Mouse (Mus musculus) MEL (cell line): ENCODE data around the gene Dhcr7. TPM values are rescaled to one million over a fixed set of nuclear protein-coding genes. Genes with fewer than 3 reads are reported as not detected.

ENCODE experiments used
- DNase-seq: peaks from one replicate; pipeline ENCODE4 v3.0.0; 2011; ENCODE audit warnings: low read depth, low spot score
- H3K27ac ChIP-seq: 2 replicates; pipeline ENCODE4 v1.5.1; 2012; ENCODE audit warnings: low read depth, mild to moderate bottlenecking, control low read depth, low read length, moderate library complexity; ENCODE audit not compliant: control insufficient read depth
- H3K27me3 ChIP-seq, 2 experiments: fragments of 150-350 bp in 1 of 2; sonication (generic) in 1 of 2; 2 replicates each; pipeline ENCODE4 v1.6.1; 2012; ENCODE audit warnings: low read length in 2 of 2, mild to moderate bottlenecking in 2 of 2, improper control_type of control experiment in 1 of 2, moderate library complexity in 1 of 2; ENCODE audit not compliant: insufficient read depth in 2 of 2, control insufficient read depth in 1 of 2
- H3K36me3 ChIP-seq, 2 experiments: 2 replicates each; pipeline ENCODE4 v1.6.1; 2012 to 2014; ENCODE audit warnings: low read length in 2 of 2, improper control_type of control experiment in 1 of 2, inconsistent platforms in 1 of 2, mild to moderate bottlenecking in 1 of 2; ENCODE audit not compliant: insufficient read depth in 2 of 2, control insufficient read depth in 1 of 2
- H3K4me1 ChIP-seq, 2 experiments: fragments of 150-350 bp in 1 of 2; sonication (generic) in 1 of 2; 2 replicates each; pipeline ENCODE4 v1.6.1; 2012; ENCODE audit warnings: low read length in 2 of 2, improper control_type of control experiment in 1 of 2, mild to moderate bottlenecking in 1 of 2; ENCODE audit not compliant: insufficient read depth in 2 of 2, control insufficient read depth in 1 of 2
- H3K4me3 ChIP-seq, 2 experiments: fragments of 150-350 bp in 1 of 2; sonication (generic) in 1 of 2; 2 replicates each; pipeline ENCODE4 v1.5.1; 2012; ENCODE audit warnings: low read depth in 2 of 2, low read length in 2 of 2, mild to moderate bottlenecking in 2 of 2, moderate library complexity in 2 of 2, control low read depth in 1 of 2, improper control_type of control experiment in 1 of 2; ENCODE audit not compliant: control insufficient read depth in 1 of 2, insufficient read depth in 1 of 2
- H3K79me2 ChIP-seq: 2 replicates; pipeline ENCODE4 v1.6.1; 2012; ENCODE audit warnings: mild to moderate bottlenecking, low read length, moderate library complexity; ENCODE audit not compliant: control insufficient read depth, poor library complexity, insufficient read depth
- H3K9ac ChIP-seq: 2 replicates; pipeline ENCODE4 v1.6.1; 2012; ENCODE audit warnings: low read depth, mild to moderate bottlenecking, control low read depth, low read length, moderate library complexity; ENCODE audit not compliant: control insufficient read depth, poor library complexity, severe bottlenecking
- H3K9me3 ChIP-seq: fragments of 150-350 bp; sonication (generic); replicated peaks from 2 replicates; pipeline ENCODE4 v1.6.1; 2012; ENCODE audit warnings: mild to moderate bottlenecking, low read length, improper control_type of control experiment, moderate library complexity; ENCODE audit not compliant: insufficient read depth
- CHD1 ChIP-seq: IDR thresholded peaks from 2 replicates; pipeline ENCODE4 v1.6.1; 2012; ENCODE audit warnings: low read depth, mild to moderate bottlenecking, inconsistent platforms, low read length, improper control_type of control experiment
- ELF1 ChIP-seq: IDR thresholded peaks from 2 replicates; pipeline ENCODE4 v1.6.1; 2014; ENCODE audit warnings: low read depth, mild to moderate bottlenecking, inconsistent platforms, low read length, improper control_type of control experiment, moderate library complexity
- EP300 ChIP-seq, 2 experiments: IDR thresholded peaks; 2 replicates each; pipeline ENCODE4 v1.6.1; 2011; ENCODE audit warnings: improper control_type of control experiment in 2 of 2, low read length in 2 of 2, low read depth in 1 of 2, mild to moderate bottlenecking in 1 of 2
- GABPA ChIP-seq: IDR thresholded peaks from 2 replicates; pipeline ENCODE4 v1.6.1; 2012; ENCODE audit warnings: low read depth, mild to moderate bottlenecking, inconsistent platforms, low read length, improper control_type of control experiment, moderate library complexity
- GATA1 ChIP-seq: IDR thresholded peaks from 2 replicates; pipeline ENCODE4 v1.6.1; 2011; ENCODE audit warnings: low read depth, low read length, improper control_type of control experiment
- JUND ChIP-seq: IDR thresholded peaks from 2 replicates; pipeline ENCODE4 v1.6.1; 2011; ENCODE audit warnings: low read depth, mild to moderate bottlenecking, improper control_type of control experiment, low read length
- KAT2A ChIP-seq: conservative IDR thresholded peaks from 2 replicates; pipeline ENCODE4 v1.6.1; 2012; ENCODE audit warnings: low read depth, low read length, improper control_type of control experiment, inconsistent platforms
- MAFK ChIP-seq: IDR thresholded peaks from 2 replicates; pipeline ENCODE4 v1.6.1; 2011; ENCODE audit warnings: low read depth, mild to moderate bottlenecking, low read length, improper control_type of control experiment, borderline replicate concordance
- MEF2A ChIP-seq: IDR thresholded peaks from 2 replicates; pipeline ENCODE4 v1.6.1; 2014; ENCODE audit warnings: low read depth, mild to moderate bottlenecking, inconsistent platforms, low read length, improper control_type of control experiment; ENCODE audit not compliant: poor library complexity, insufficient replicate concordance, severe bottlenecking; ENCODE audit errors: extremely low read depth
- MXI1 ChIP-seq: IDR thresholded peaks from 2 replicates; pipeline ENCODE4 v1.6.1; 2011; ENCODE audit warnings: mild to moderate bottlenecking, low read depth, low read length, improper control_type of control experiment
- MYC ChIP-seq: IDR thresholded peaks from 2 replicates; pipeline ENCODE4 v1.6.1; 2011; ENCODE audit warnings: low read depth, mild to moderate bottlenecking, low read length, improper control_type of control experiment, moderate library complexity
- NRF1 ChIP-seq: IDR thresholded peaks from 2 replicates; pipeline ENCODE4 v1.6.1; 2014; ENCODE audit warnings: low read depth, mild to moderate bottlenecking, inconsistent platforms, low read length, improper control_type of control experiment, moderate library complexity; ENCODE audit not compliant: poor library complexity, insufficient read depth, severe bottlenecking
- POLR2A ChIP-seq, 2 experiments: IDR thresholded peaks; 2 replicates each; pipeline ENCODE4 v1.6.1; 2011 to 2012; ENCODE audit warnings: low read length in 2 of 2, mild to moderate bottlenecking in 2 of 2, control low read depth in 1 of 2, improper control_type of control experiment in 1 of 2, low read depth in 1 of 2, moderate library complexity in 1 of 2; ENCODE audit not compliant: control insufficient read depth in 1 of 2, insufficient read depth in 1 of 2, poor library complexity in 1 of 2
- POLR2AphosphoS2 ChIP-seq: IDR thresholded peaks from 2 replicates; pipeline ENCODE4 v1.6.1; 2011; ENCODE audit warnings: low read length, improper control_type of control experiment
- POLR2AphosphoS5 ChIP-seq: IDR thresholded peaks from 2 replicates; pipeline ENCODE4 v1.6.1; 2012; ENCODE audit warnings: low read depth, borderline replicate concordance, mild to moderate bottlenecking, inconsistent platforms, low read length, moderate library complexity, mixed read lengths
- RAD21 ChIP-seq: IDR thresholded peaks from 2 replicates; pipeline ENCODE4 v1.6.1; 2011; ENCODE audit warnings: mild to moderate bottlenecking, low read depth, low read length, improper control_type of control experiment
- RCOR1 ChIP-seq: IDR thresholded peaks from 2 replicates; pipeline ENCODE4 v1.6.1; 2012; ENCODE audit warnings: low read depth, mild to moderate bottlenecking, inconsistent platforms, low read length, improper control_type of control experiment
- SIN3A ChIP-seq: IDR thresholded peaks from 2 replicates; pipeline ENCODE4 v1.6.1; 2012; ENCODE audit warnings: low read length, improper control_type of control experiment, inconsistent platforms
- SMC3 ChIP-seq: IDR thresholded peaks from 2 replicates; pipeline ENCODE4 v1.6.1; 2011; ENCODE audit warnings: low read depth, low read length, improper control_type of control experiment
- TAL1 ChIP-seq: IDR thresholded peaks from 2 replicates; pipeline ENCODE4 v1.6.1; 2012; ENCODE audit warnings: mild to moderate bottlenecking, inconsistent platforms, low read length, moderate library complexity, mixed read lengths
- TBP ChIP-seq: IDR thresholded peaks from 2 replicates; pipeline ENCODE4 v1.8.0; 2011; ENCODE audit warnings: low read depth, low read length, improper control_type of control experiment
- TCF12 ChIP-seq: IDR thresholded peaks from 2 replicates; pipeline ENCODE4 v1.6.1; 2014; ENCODE audit warnings: low read depth, mild to moderate bottlenecking, inconsistent platforms, low read length, improper control_type of control experiment, moderate library complexity
- UBTF ChIP-seq: IDR thresholded peaks from 2 replicates; pipeline ENCODE4 v1.6.1; 2012; ENCODE audit warnings: low read depth, mild to moderate bottlenecking, inconsistent platforms, low read length, improper control_type of control experiment, moderate library complexity, borderline replicate concordance; ENCODE audit not compliant: insufficient read depth
- USF1 ChIP-seq: IDR thresholded peaks from 2 replicates; pipeline ENCODE4 v1.6.1; 2014; ENCODE audit warnings: low read depth, mild to moderate bottlenecking, inconsistent platforms, low read length, improper control_type of control experiment, moderate library complexity
- USF2 ChIP-seq, 2 experiments: IDR thresholded peaks; 2 replicates each; pipeline ENCODE4 v1.6.1; 2011 to 2012; ENCODE audit warnings: improper control_type of control experiment in 2 of 2, low read length in 2 of 2, borderline replicate concordance in 1 of 2, inconsistent platforms in 1 of 2, low read depth in 1 of 2, mild to moderate bottlenecking in 1 of 2; ENCODE audit not compliant: insufficient read depth in 1 of 2
- ZC3H11A ChIP-seq: IDR thresholded peaks from 2 replicates; pipeline ENCODE4 v1.6.1; 2012; ENCODE audit warnings: low read depth, mild to moderate bottlenecking, inconsistent platforms, low read length, improper control_type of control experiment
- ZKSCAN1 ChIP-seq: IDR thresholded peaks from 2 replicates; pipeline ENCODE4 v1.6.1; 2012; ENCODE audit warnings: low read depth, mild to moderate bottlenecking, inconsistent platforms, low read length, improper control_type of control experiment, moderate library complexity
- ZMIZ1 ChIP-seq: IDR thresholded peaks from 2 replicates; pipeline ENCODE4 v1.6.1; 2012; ENCODE audit warnings: low read depth, mild to moderate bottlenecking, inconsistent platforms, low read length, improper control_type of control experiment, moderate library complexity
- ZNF384 ChIP-seq: IDR thresholded peaks from 2 replicates; pipeline ENCODE4 v1.6.1; 2012; ENCODE audit warnings: low read depth, mild to moderate bottlenecking, inconsistent platforms, low read length, improper control_type of control experiment
- polyA plus RNA-seq, 2 experiments: library from polyadenylated mRNA; stranded (reverse) in 1 of 2; unstranded in 1 of 2; fragments of >175 nt in 1 of 2; fragments of >200 nt in 1 of 2; gene quantifications; 2 replicates each; pipeline versions ENCODE4 v1.2.1 to v1.2.4; 2012; ENCODE audit warnings: low replicate concordance in 2 of 2, low read depth in 1 of 2; ENCODE audit not compliant: insufficient read length in 2 of 2, insufficient read depth in 1 of 2, missing spikeins in 1 of 2
- total RNA-seq: library from RNA; depleted of rRNA; stranded (reverse); fragments of 300-350 nt; gene quantifications from 2 replicates; pipeline ENCODE4 v1.2.3, GENCODE M21; 2012

Dhcr7 gene
- total and polyA plus RNA-seq, 3 experiments: 12.7 to 40.7 TPM; not detected in 1

GRCm38 (mm10) chr7:143832196-143832595 is 9.3 kb downstream of the Dhcr7 start:
- peaks cover 0 to 3% of the 10 kb centered on the region in 2 experiments; a peak in 3 of 4 replicates for H3K36me3 ChIP-seq

GRCm38 (mm10) chr7:143832611-143833010 is 9.7 kb downstream of the Dhcr7 start:
- no peak for TF ChIP-seq SIN3A
- no peak for TF ChIP-seq USF2 (IDR thresholded peaks at IDR 0.05; ENCODE audit: borderline replicate concordance in 1 of 2, insufficient read depth in 1 of 2, low read depth in 1 of 2, low read length in 2 of 2)
- no peak for TF ChIP-seq CHD1
- TF ChIP-seq ZMIZ1: no peak
- TF ChIP-seq TCF12: no peak
- no peak for TF ChIP-seq ZKSCAN1
- TF ChIP-seq RCOR1: no peak
- no peak for TF ChIP-seq GABPA
- TF ChIP-seq KAT2A: no peak
- no peak for TF ChIP-seq MXI1
- TF ChIP-seq NRF1: no peak
- TF ChIP-seq POLR2AphosphoS5: no peak
- TF ChIP-seq JUND: no peak
- TF ChIP-seq POLR2AphosphoS2: no peak
- TF ChIP-seq SMC3: no peak
- no peak for TF ChIP-seq GATA1
- TF ChIP-seq TBP: no peak
- H3K27ac ChIP-seq: no peak overlapping the region
- DNase-seq: no peak
- H3K9me3 ChIP-seq: no peaks in the 10 kb centered on the region
- H3K4me3 ChIP-seq: no peak overlapping the region
- H3K9ac ChIP-seq: no peak overlapping the region
- H3K4me1 ChIP-seq: peaks cover 0 to 6% of the 10 kb centered on the region in 2 experiments; a peak in 3 of 4 replicates
- peaks cover 0 to 3% of the 10 kb centered on the region in 2 experiments; a peak in 3 of 4 replicates for H3K36me3 ChIP-seq
- no peaks in the 10 kb centered on the region for H3K27me3 ChIP-seq
- H3K79me2 ChIP-seq: peaks cover 4% of the 10 kb centered on the region; the same call in 1 of the 2 replicates

More at GRCm38 (mm10) chr7:143832196-143832595, 9.3 kb downstream of the Dhcr7 start:
- Histone ChIP-seq H3K27ac (no peak overlapping the region), H3K27me3 (no peaks in the 10 kb centered on the region), H3K4me1 (peaks cover 0 to 6% of the 10 kb centered on the region in 2 experiments; a peak in 3 of 4 replicates), H3K79me2 (peaks cover 4% of the 10 kb centered on the region; the same call in 1 of the 2 replicates), H3K9me3 (no peaks in the 10 kb centered on the region), H3K9ac (no peak overlapping the region), H3K4me3 (no peak overlapping the region)
- TF ChIP-seq MEF2A (no peak), MAFK (no peak), ZC3H11A (no peak), KAT2A (no peak), EP300 (IDR thresholded peaks at IDR 0.05; ENCODE audit: low read depth in 1 of 2, low read length in 2 of 2) (no peak), RAD21 (no peak), SMC3 (no peak), UBTF (no peak), POLR2A (IDR thresholded peaks at IDR 0.05; ENCODE audit: control insufficient read depth in 1 of 2, insufficient read depth in 1 of 2, low read depth in 1 of 2, low read length in 2 of 2, poor library complexity in 1 of 2) (no peak), USF1 (no peak), MXI1 (no peak), TAL1 (no peak), ZNF384 (no peak), MYC (no peak), ELF1 (no peak), TCF12 (no peak), USF2 (IDR thresholded peaks at IDR 0.05; ENCODE audit: borderline replicate concordance in 1 of 2, insufficient read depth in 1 of 2, low read depth in 1 of 2, low read length in 2 of 2) (no peak), ZMIZ1 (no peak)
- DNase-seq: no peak
